Mouse (Mus musculus) liver, adult 2 months (tissue): ENCODE results near the gene Pnmt. TPM values are rescaled to one million over a fixed set of nuclear protein-coding genes. Genes with fewer than 3 reads are reported as not detected.

Source experiments
- DNase-seq: peaks from one replicate; pipeline ENCODE4 v3.0.0-alpha.2; 2011; ENCODE audit warnings: low read depth, low spot score; ENCODE audit errors: extremely low read depth
- H3K27ac ChIP-seq: fragments of 200-500 bp; replicated peaks from 2 replicates; pipeline ENCODE4 v1.5.1; 2012; ENCODE audit warnings: low read depth, mild to moderate bottlenecking, control low read depth, inconsistent platforms, low read length; ENCODE audit not compliant: insufficient read depth
- H3K27me3 ChIP-seq: fragments of 200-500 bp; 2 replicates; pipeline ENCODE4 v1.6.1; 2012; ENCODE audit warnings: mild to moderate bottlenecking, moderate library complexity, low read length, inconsistent platforms; ENCODE audit not compliant: control insufficient read depth, insufficient read depth
- H3K36me3 ChIP-seq: fragments of 200-500 bp; 2 replicates; pipeline ENCODE4 v1.6.1; 2012; ENCODE audit warnings: low read length, inconsistent platforms; ENCODE audit not compliant: control insufficient read depth, insufficient read depth
- H3K4me1 ChIP-seq: fragments of 200-500 bp; 2 replicates; pipeline ENCODE4 v1.6.1; 2011; ENCODE audit warnings: low read length; ENCODE audit not compliant: control insufficient read depth, insufficient read depth
- H3K4me3 ChIP-seq: fragments of 200-500 bp; 2 replicates; pipeline ENCODE4 v1.5.1; 2011; ENCODE audit warnings: low read depth, mild to moderate bottlenecking, control low read depth, low read length, moderate library complexity; ENCODE audit not compliant: insufficient read depth
- H3K79me2 ChIP-seq: fragments of 200-500 bp; 2 replicates; pipeline ENCODE4 v1.6.1; 2012; ENCODE audit warnings: inconsistent platforms, mild to moderate bottlenecking, low read length, moderate library complexity; ENCODE audit not compliant: control insufficient read depth, insufficient read depth
- H3K9ac ChIP-seq: fragments of 200-500 bp; 2 replicates; pipeline ENCODE4 v1.6.1; 2012; ENCODE audit warnings: low read depth, mild to moderate bottlenecking, control low read depth, inconsistent platforms, low read length
- CTCF ChIP-seq: fragments of 200-500 bp; IDR thresholded peaks from 2 replicates; pipeline ENCODE4 v1.5.1; 2011; ENCODE audit warnings: low read depth, low read length, control low read depth
- POLR2A ChIP-seq: fragments of 200-500 bp; IDR thresholded peaks from 2 replicates; pipeline ENCODE4 v1.6.1; 2011; ENCODE audit warnings: low read length, control low read depth; ENCODE audit not compliant: insufficient read depth; ENCODE audit errors: extremely low read depth
- WGBS: fragments of 180-500 bp; shearing (Covaris S2); methylation state at CpG from one replicate; pipeline ENCODE4 v1.1.7; 2018; 5-methylcytosine and 5-hydroxymethylcytosine counted together
- polyA plus RNA-seq: library from polyadenylated mRNA; depleted of rRNA; stranded (reverse); fragments of >200 nt; gene quantifications from 2 replicates; pipeline ENCODE4 v1.2.3, GENCODE M21; 2012
- total RNA-seq: library from RNA; depleted of rRNA; stranded (reverse); fragments of >200 nt; gene quantifications from 2 replicates; pipeline ENCODE4 v1.2.3, GENCODE M21; 2014

The Pnmt gene
- total and polyA plus RNA-seq, 2 experiments: not detected

- TF ChIP-seq CTCF (no peak), POLR2A (no peak)
Measured at GRCm38 (mm10) chr11:98367863-98368186, 18.4 kb upstream of the Pnmt start.

DNA sequence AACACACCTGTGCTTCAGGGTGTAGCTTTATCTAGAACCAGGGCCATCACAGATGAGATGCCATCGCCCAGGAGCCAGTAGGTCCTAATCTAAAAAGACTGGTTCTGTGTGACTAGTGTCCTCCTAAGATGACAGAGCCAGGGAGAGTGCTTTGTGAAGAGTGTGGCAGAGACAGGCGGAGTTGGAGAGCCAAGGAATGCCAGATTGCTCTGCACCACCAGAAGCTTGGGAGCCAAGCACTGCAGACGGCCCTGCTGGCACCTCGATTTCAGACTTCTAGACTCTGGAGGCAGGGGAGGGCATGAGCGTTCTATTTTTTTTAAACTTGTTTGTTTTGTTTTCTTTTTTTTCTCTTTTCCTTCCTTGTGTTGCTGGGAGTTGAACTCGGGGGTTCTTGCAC lies 16.9 kb upstream of the Pnmt start:
- Histone ChIP-seq H3K4me1 (no peaks in the 10 kb centered on the region), H3K4me3 (no peak overlapping the region), H3K9ac (no peak overlapping the region), H3K27ac (no peak overlapping the region), H3K36me3 (no peaks in the 10 kb centered on the region), H3K27me3 (no peaks in the 10 kb centered on the region), H3K79me2 (peaks cover 9% of the 10 kb centered on the region; the same call in 1 of the 2 replicates)
- DNase-seq: no peak
- 86% methylated on average over 6 of the region's 6 CpGs for WGBS
- TF ChIP-seq CTCF (no peak), POLR2A (no peak)

More at GRCm38 (mm10) chr11:98367863-98368186, 18.4 kb upstream of the Pnmt start:
- Histone ChIP-seq H3K4me3 (no peak overlapping the region), H3K27ac (no peak overlapping the region), H3K4me1 (peaks cover 3% of the 10 kb centered on the region; the same call in 1 of the 2 replicates), H3K79me2 (peaks cover 9% of the 10 kb centered on the region; the same call in 1 of the 2 replicates), H3K9ac (no peak overlapping the region), H3K27me3 (no peaks in the 10 kb centered on the region), H3K36me3 (no peaks in the 10 kb centered on the region)
- DNase-seq: no peak
- WGBS: 86% methylated on average over 7 of the region's 7 CpGs

GRCm38 (mm10) chr11:98370588-98370987 lies 15.7 kb upstream of the Pnmt start:
- WGBS: 87% methylated on average over 2 of the region's 2 CpGs
- TF ChIP-seq CTCF (no peak), POLR2A (no peak)

DNA sequence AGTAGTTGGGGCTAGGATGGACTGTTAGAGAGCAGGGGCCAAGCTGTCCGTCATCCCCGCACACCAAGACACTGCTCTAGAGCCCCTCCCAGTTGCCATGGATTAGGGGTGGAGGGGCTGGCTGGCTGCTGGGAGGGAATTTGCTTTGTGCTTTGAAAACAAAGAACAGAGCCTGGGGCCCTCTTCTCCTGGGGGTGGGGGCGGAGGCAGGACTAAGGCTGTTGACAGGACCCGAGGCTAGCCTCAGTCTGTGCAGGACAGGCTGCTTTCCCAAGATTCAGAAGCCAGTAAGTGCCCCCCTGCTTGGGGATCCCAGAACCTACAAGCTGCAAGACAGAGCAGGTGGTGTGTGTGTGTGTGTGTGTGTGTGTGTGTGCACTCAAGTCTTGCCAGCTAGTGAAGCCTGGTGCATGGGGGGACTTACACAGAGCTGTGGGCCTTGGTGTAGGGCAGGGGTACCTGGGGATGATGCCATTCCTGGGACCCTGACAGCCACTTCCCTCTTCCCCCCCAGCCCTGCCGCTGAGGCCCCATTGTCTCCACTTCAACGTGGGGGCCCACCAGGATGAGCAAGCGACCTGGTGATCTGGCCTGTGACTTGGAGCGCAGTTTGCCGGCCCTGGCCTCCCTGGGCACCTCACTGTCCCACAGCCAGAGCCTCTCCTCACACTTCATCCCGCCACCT lies 14.6 kb upstream of the Pnmt start:
- no peak for DNase-seq
- Histone ChIP-seq H3K4me3 (no peak overlapping the region), H3K4me1 (no peaks in the 10 kb centered on the region), H3K36me3 (peaks cover 4% of the 10 kb centered on the region; the same call in 1 of the 2 replicates), H3K79me2 (peaks cover 6% of the 10 kb centered on the region; the same call in 1 of the 2 replicates), H3K27me3 (no peaks in the 10 kb centered on the region), H3K9ac (no peak overlapping the region), H3K27ac (no peak overlapping the region)
- 78% methylated on average over 10 of the region's 10 CpGs for WGBS
- TF ChIP-seq CTCF (no peak), POLR2A (no peak)

More at GRCm38 (mm10) chr11:98370588-98370987, 15.7 kb upstream of the Pnmt start:
- Histone ChIP-seq H3K4me1 (no peaks in the 10 kb centered on the region), H3K36me3 (peaks cover 2% of the 10 kb centered on the region; the same call in 1 of the 2 replicates), H3K27ac (no peak overlapping the region), H3K9ac (no peak overlapping the region), H3K27me3 (no peaks in the 10 kb centered on the region), H3K4me3 (no peak overlapping the region), H3K79me2 (peaks cover 9% of the 10 kb centered on the region; the same call in 1 of the 2 replicates)
- DNase-seq: no peak

GRCm38 (mm10) chr11:98372406-98372805 lies 13.8 kb upstream of the Pnmt start:
- H3K27ac ChIP-seq: no peak overlapping the region
- H3K27me3 ChIP-seq: no peaks in the 10 kb centered on the region
- WGBS: 11% methylated on average over 2 of the region's 2 CpGs
- peaks cover 4% of the 10 kb centered on the region; the same call in 1 of the 2 replicates for H3K36me3 ChIP-seq
- peaks cover 3% of the 10 kb centered on the region; the same call in 1 of the 2 replicates for H3K79me2 ChIP-seq
- no peak for TF ChIP-seq POLR2A
- TF ChIP-seq CTCF: peak; percentile 72
- no peak overlapping the region for H3K9ac ChIP-seq
- H3K4me1 ChIP-seq: no peaks in the 10 kb centered on the region
- DNase-seq: peak; percentile 37
- H3K4me3 ChIP-seq: no peak overlapping the region

DNA sequence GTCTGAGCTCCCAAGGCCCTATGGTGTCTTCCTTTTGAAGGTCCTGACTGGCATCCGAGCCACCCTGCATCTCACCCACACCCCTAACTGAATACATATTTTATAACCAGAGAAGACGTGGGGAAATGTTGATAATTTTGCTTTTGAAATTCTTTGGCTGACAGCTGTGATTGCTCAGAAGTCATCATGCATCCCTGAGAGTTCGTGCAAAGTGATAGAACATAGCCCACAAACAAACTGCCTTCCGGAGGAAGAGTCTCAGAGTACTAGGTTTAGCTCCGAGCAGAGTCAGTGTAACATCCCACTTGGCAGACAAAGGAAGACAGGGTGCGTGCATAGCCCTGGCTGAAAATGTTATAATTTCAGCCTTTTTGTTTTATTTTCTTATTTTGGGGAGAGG lies 13.0 kb upstream of the Pnmt start:
- Histone ChIP-seq H3K4me1 (no peaks in the 10 kb centered on the region), H3K27ac (no peak overlapping the region), H3K4me3 (no peak overlapping the region), H3K27me3 (no peaks in the 10 kb centered on the region), H3K9ac (no peak overlapping the region), H3K36me3 (peaks cover 8% of the 10 kb centered on the region; the same call in 1 of the 2 replicates), H3K79me2 (no peaks in the 10 kb centered on the region)
- 94% methylated on average over 6 of the region's 6 CpGs for WGBS
- TF ChIP-seq POLR2A: no peak
- no peak for TF ChIP-seq CTCF
- no peak for DNase-seq
